Mouse (Mus musculus): ENCODE results near the gene Rbm14.
A peak's percentile ranks its signal among the peaks of the same experiment; 100 is the strongest.
"Not testable (repeated sequence)": the region's sequence is repeated elsewhere in the genome, so short reads cannot be mapped to it uniquely, and the experiment has no call there.

Rbm14 gene

GRCm38 (mm10) chr19:4812334-4812949 is 1.0 kb upstream of the Rbm14 start:
- not testable (repeated sequence) for DNase-seq

- no peak for DNase-seq
These were observed 442 bp upstream of the Rbm14 start for GRCm38 (mm10) chr19:4811909-4812242.

- DNase-seq = no peak
These were observed 730 bp downstream of the Rbm14 start for GRCm38 (mm10) chr19:4810746-4811062.

- no peak for DNase-seq
These were observed 1.1 kb downstream of the Rbm14 start for GRCm38 (mm10) chr19:4810309-4810708.

GRCm38 (mm10) chr19:4803283-4803682 is 8.2 kb downstream of the Rbm14 start:
- DNase-seq = no peak

GRCm38 (mm10) chr19:4802691-4803091 is 8.7 kb downstream of the Rbm14 start:
- DNase-seq = no peak

DNA sequence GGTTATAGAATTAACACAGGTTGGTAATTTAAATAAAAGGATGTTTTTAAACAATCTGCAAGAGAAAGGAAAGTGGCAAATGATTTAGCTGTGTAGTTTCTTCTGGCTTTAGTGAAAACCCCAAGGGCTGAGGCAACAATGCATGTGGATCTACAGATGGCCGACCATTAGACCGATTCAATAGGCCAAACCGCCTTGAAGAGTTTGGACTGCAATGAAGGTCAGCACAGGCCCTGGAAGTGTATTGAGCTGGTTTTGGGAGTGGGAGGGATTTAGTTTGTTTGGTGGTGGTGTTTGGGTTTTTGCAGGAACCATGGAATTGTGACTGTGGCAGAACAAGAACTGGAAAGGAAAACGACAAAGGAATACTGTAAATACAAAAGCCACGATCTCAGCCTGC is 12.4 kb downstream of the Rbm14 start:
- DNase-seq = no peak

GRCm38 (mm10) chr19:4797846-4798245 is 13.6 kb downstream of the Rbm14 start:
- no peak for DNase-seq

DNA sequence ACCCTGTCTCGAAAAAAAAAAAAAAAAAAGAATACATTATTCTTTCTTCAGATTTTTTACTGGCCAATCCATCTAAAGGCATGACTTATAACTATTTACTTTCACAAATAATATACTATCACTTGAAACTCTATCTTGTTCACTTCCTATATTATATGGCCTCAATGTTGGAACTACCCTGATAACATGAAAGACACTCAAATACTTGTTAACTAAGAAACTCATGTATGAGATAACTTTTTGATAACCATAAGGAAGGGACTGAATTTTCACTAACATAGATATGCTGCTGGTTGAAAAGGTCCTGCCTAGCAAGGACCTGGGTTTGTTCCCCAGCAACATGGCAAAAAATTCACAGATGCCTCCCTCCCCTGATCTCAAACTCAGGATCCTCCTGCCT is 15.5 kb downstream of the Rbm14 start:
- DNase-seq = no peak

- DNase-seq = peak; percentile 98
These were observed 17.5 kb downstream of the Rbm14 start, which contains the start of gene Rbm4 for GRCm38 (mm10) chr19:4793831-4794422. Gene Rbm4, minus strand, starts transcription at chr19:4793901.

DNA sequence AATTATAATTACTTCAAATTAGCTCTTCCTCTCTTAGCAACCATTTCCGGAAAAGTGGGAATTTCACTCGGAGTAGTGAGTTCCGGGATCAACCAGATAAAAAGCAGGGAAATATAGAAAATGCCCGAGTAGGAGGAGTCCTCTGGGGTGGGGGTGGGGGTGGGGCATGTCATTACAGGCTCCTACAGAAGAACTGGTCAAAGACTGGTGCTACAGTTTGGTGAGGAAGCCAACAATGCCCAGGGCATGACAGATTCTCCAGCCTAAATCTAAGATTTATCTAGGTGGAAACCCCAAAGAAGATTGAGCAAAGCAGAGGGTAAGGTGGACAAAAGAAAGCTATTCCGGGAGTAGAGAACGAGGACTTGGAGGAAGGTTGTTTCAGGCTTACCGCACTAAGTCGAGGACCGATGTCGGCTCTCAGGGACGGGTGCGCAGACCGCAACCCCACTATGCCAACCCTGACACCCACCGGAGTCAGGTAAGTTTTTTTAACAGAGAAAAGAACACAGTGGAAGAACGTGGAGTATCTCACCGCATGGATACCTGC is 18.1 kb downstream of the Rbm14 start:
- DNase-seq = no peak

DNA sequence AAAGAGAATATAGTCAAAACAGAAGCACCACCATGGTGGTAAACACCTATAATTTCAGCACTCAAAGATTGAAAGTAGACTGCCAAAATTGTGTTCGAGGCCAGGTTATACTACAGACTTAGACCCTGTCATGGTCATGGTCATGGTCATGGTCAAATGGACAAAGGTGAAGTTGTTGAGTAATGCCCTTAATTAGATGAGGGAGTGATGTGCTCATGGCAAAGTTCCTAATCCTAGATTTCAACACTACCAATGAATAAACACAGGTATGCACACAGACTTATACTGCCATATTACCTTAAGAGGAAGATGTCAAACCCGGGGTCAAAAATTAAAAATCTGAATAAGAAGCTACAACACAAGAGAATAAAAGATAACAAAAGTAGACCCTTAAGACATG is 25.1 kb downstream of the Rbm14 start:
- no peak for DNase-seq

DNA sequence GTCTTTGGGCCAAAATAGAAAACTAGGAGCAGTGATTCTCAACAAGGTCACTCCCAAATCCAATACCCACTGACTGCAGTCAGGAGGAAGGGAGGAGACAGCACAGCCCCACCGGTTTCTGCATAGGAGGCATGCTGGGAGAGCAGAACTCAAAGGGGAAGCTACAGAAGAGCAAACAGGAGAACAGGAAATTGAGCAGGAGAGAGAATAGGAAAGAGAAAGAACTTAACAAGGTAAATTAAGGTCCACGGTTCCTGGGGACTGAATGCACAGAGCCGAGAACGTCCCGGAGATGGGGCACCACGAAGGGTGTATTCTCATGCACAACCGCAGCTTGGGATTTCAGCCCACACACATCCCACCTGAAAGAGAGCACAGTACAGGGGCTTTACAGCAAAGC is 26.2 kb downstream of the Rbm14 start:
- no peak for DNase-seq

DNA sequence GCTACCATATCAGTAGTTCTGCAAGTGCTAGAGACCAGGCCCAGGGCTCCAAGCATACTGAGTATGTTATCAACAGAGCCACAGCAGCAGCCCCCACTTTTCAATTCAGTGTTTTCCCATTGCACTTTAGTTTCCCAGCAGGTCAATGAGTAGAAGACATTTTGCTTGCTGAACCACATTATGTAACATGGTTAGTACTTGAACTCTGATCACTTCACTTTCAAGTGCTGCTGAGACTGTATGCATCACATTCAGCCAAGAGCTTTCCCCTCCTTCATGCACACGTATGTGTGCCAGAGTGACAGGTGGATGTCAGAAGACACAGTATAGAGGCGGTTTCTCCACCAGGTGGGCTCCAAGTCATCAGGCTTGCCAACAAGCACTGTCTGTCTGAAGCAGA is 28.5 kb downstream of the Rbm14 start:
- no peak for DNase-seq

GRCm38 (mm10) chr19:4772785-4773184 is 38.6 kb downstream of the Rbm14 start:
- no peak for DNase-seq

GRCm38 (mm10) chr19:4767507-4768148 is 43.8 kb downstream of the Rbm14 start:
- DNase-seq = no peak

DNA sequence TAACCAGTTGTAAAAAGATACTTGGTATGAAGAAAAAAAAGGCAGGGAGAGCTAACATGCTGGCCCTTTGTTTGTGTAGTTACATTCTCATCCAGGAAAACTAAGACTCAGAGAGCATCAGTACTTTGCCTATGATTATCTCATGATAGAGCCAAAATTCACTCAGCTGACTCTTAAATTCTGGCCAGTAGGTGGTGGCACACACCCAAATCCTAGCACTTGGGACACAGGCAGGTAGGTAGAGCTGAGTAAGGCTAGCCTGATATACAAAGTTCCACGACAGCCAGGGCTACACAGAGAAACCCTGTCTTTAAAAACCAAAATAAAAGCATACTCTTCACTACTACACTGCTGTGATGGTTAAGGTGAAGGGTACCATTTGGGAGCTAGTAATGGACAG is 48.6 kb downstream of the Rbm14 start:
- peak; percentile 31 for DNase-seq

GRCm38 (mm10) chr19:4760544-4760943 is 50.9 kb downstream of the Rbm14 start:
- DNase-seq = not testable (repeated sequence)

DNA sequence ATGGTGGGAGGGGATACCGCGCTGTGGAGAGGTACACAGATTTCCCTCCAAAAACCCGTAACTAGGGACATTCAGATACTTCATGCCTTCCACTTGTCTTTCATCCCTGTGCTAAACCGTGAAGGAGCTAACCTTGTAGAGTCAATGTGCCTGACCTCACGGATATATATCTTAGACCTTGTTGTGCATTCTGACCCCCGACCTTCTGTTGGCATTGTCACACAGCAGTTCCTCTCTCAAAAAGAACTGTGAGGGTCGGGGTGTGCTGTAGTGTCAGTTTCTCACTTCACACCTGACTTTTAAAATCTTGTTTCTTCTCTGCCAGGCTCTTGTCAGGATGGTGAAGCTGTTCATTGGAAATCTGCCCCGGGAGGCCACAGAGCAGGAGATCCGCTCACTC is 54.5 kb downstream of the Rbm14 start:
- peak; percentile 30 for DNase-seq

GRCm38 (mm10) chr19:4756193-4756911 is 55.1 kb downstream of the Rbm14 start, which contains the start of gene Rbm4b:
Gene Rbm4b, plus strand, starts transcription at chr19:4756497.
- peak; percentile 98 for DNase-seq

DNA sequence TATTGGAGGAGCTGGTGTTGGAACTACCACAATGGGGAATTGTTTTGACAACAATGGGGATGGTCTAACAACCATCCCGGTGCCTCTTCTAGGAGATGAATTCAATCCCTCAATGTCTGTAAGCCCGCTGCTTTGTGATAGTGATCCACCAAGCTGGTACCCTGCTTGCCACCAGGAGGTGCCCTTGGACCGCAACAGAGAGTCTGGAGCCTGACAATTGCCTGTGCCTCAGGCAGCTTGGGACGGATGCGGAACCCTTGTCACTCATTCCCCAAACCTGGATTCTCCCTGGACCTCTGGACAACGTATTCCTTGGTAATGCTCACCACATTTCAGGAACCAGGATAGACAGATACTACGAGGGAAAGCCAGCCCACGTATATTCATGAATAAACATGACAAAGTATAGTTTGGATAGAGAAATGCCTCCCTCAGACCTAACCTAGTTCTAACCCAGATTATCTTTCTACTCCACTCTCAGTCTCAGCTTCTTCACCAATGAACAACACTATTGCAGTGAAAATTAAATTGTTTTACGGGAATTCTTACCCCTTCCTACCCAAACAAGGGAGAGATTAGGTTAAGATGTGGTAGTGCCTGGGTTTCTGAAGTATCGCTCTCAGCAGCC is 55.8 kb downstream of the Rbm14 start:
- DNase-seq = peak; percentile 94

Measured in kidney, postnatal 10 days (tissue).